Mouse (Mus musculus) limb, embryonic 10.5 days (tissue): ENCODE results near the gene Wnt5b. TPM values are rescaled to one million over a fixed set of nuclear protein-coding genes. Genes with fewer than 3 reads are reported as not detected.

Experiments used
- DNase-seq: peaks from one replicate; pipeline ENCODE4 v3.0.0-alpha.2; 2017; ENCODE audit warnings: low spot score
- H3K27ac ChIP-seq: fragments of 300-500 bp; sonication (generic); 2 replicates; pipeline ENCODE4 v1.5.1; 2016; ENCODE audit warnings: mild to moderate bottlenecking
- H3K27me3 ChIP-seq: fragments of 300-500 bp; sonication (generic); 2 replicates; pipeline ENCODE4 v1.6.1; 2016; ENCODE audit warnings: low read depth, mild to moderate bottlenecking; ENCODE audit not compliant: poor library complexity, severe bottlenecking
- H3K36me3 ChIP-seq: fragments of 300-500 bp; sonication (generic); 2 replicates; pipeline ENCODE4 v1.6.1; 2016; ENCODE audit warnings: mild to moderate bottlenecking, moderate library complexity
- H3K4me1 ChIP-seq: fragments of 300-500 bp; sonication (generic); 2 replicates; pipeline ENCODE4 v1.6.1; 2016
- H3K4me3 ChIP-seq: fragments of 300-500 bp; sonication (generic); 2 replicates; pipeline ENCODE4 v1.5.1; 2016; ENCODE audit warnings: mild to moderate bottlenecking, moderate library complexity
- H3K9me3 ChIP-seq: fragments of 300-500 bp; sonication (generic); replicated peaks from 2 replicates; pipeline ENCODE4 v1.6.1; 2016; ENCODE audit warnings: mild to moderate bottlenecking
- WGBS: fragments of 180-500 bp; shearing (Covaris S2); methylation state at CpG from one replicate; pipeline ENCODE4 v1.1.7; 2016; 5-methylcytosine and 5-hydroxymethylcytosine counted together
- polyA plus RNA-seq: library from polyadenylated mRNA; unstranded; fragments of >200 nt; fragmentation: Nextera tagmentation; extraction: Ambion mirVana; gene quantifications from 2 replicates; pipeline ENCODE4 v1.2.1, GENCODE M21; 2016

The Wnt5b gene
- polyA plus RNA-seq, 1 experiment from 2014 or later: 17.6 TPM

GRCm38 (mm10) chr6:119514085-119514484, 30.1 kb downstream of the Wnt5b start:
- WGBS: 95% methylated on average over 7 of the region's 7 CpGs

GRCm38 (mm10) chr6:119513452-119513851, 30.7 kb downstream of the Wnt5b start:
- no peaks in the 10 kb centered on the region for H3K27me3 ChIP-seq
- H3K36me3 ChIP-seq: peaks cover 11% of the 10 kb centered on the region; the same call in 1 of the 2 replicates
- H3K9me3 ChIP-seq: no peaks in the 10 kb centered on the region
- H3K4me1 ChIP-seq: 0 out of 2 replicates have a peak, but pooled peaks cover 3% of the 10 kb centered on the region
- no peak overlapping the region for H3K4me3 ChIP-seq
- no peak overlapping the region for H3K27ac ChIP-seq
- no peak for DNase-seq
- WGBS: 86% methylated on average over 5 of the region's 5 CpGs

More at GRCm38 (mm10) chr6:119514085-119514484, 30.1 kb downstream of the Wnt5b start:
- Histone ChIP-seq H3K36me3 (peaks cover 4% of the 10 kb centered on the region; the same call in 1 of the 2 replicates), H3K4me1 (0 out of 2 replicates have a peak, but pooled peaks cover 3% of the 10 kb centered on the region), H3K4me3 (no peak overlapping the region), H3K27me3 (no peaks in the 10 kb centered on the region), H3K27ac (no peak overlapping the region), H3K9me3 (no peaks in the 10 kb centered on the region)
- DNase-seq: no peak

GRCm38 (mm10) chr6:119512701-119513100, 31.4 kb downstream of the Wnt5b start:
- Histone ChIP-seq H3K27ac (no peak overlapping the region), H3K4me1 (0 out of 2 replicates have a peak, but pooled peaks cover 3% of the 10 kb centered on the region), H3K27me3 (no peaks in the 10 kb centered on the region), H3K9me3 (no peaks in the 10 kb centered on the region), H3K4me3 (no peak overlapping the region), H3K36me3 (peaks cover 15% of the 10 kb centered on the region; the same call in 1 of the 2 replicates)
- WGBS: 92% methylated on average over 11 of the region's 11 CpGs
- DNase-seq: no peak

GRCm38 (mm10) chr6:119509437-119510037, 34.6 kb downstream of the Wnt5b start:
- H3K4me3 ChIP-seq: no peak overlapping the region
- H3K4me1 ChIP-seq: peaks cover 9% of the 10 kb centered on the region; the same call in 1 of the 2 replicates
- peaks cover 20% of the 10 kb centered on the region for H3K36me3 ChIP-seq
- H3K27me3 ChIP-seq: no peaks in the 10 kb centered on the region
- DNase-seq: no peak
- H3K9me3 ChIP-seq: no peaks in the 10 kb centered on the region
- WGBS: 93% methylated on average over 13 of the region's 13 CpGs
- no peak overlapping the region for H3K27ac ChIP-seq

- DNase-seq: no peak
- Histone ChIP-seq H3K4me3 (no peak overlapping the region), H3K9me3 (no peaks in the 10 kb centered on the region), H3K27me3 (no peaks in the 10 kb centered on the region), H3K4me1 (peaks cover 9% of the 10 kb centered on the region; the same call in 1 of the 2 replicates), H3K27ac (no peak overlapping the region), H3K36me3 (peaks cover 20% of the 10 kb centered on the region)
- 91% methylated on average over 10 of the region's 10 CpGs for WGBS
These were observed 35.3 kb downstream of the Wnt5b start for GRCm38 (mm10) chr6:119508634-119509375.

- H3K27me3 ChIP-seq: no peaks in the 10 kb centered on the region
- 95% methylated on average over 6 of the region's 6 CpGs for WGBS
- H3K4me3 ChIP-seq: no peak overlapping the region
- H3K27ac ChIP-seq: no peak overlapping the region
- no peak for DNase-seq
- H3K36me3 ChIP-seq: peaks cover 20% of the 10 kb centered on the region
- H3K4me1 ChIP-seq: peaks cover 12% of the 10 kb centered on the region; the same call in 1 of the 2 replicates
- no peaks in the 10 kb centered on the region for H3K9me3 ChIP-seq
These were observed 35.9 kb downstream of the Wnt5b start for GRCm38 (mm10) chr6:119508221-119508620.

- Histone ChIP-seq H3K27ac (no peak overlapping the region), H3K4me1 (peaks cover 15% of the 10 kb centered on the region; the same call in 1 of the 2 replicates)
These were observed 38.5 kb downstream of the Wnt5b start for GRCm38 (mm10) chr6:119505525-119506225.

GRCm38 (mm10) chr6:119504756-119505155, 39.4 kb downstream of the Wnt5b start:
- Histone ChIP-seq H3K27me3 (no peaks in the 10 kb centered on the region), H3K4me1 (peaks cover 19% of the 10 kb centered on the region), H3K9me3 (no peaks in the 10 kb centered on the region), H3K36me3 (peaks cover 20% of the 10 kb centered on the region), H3K27ac (no peak overlapping the region), H3K4me3 (no peak overlapping the region)
- 92% methylated on average over 8 of the region's 8 CpGs for WGBS
- no peak for DNase-seq

More at GRCm38 (mm10) chr6:119505525-119506225, 38.5 kb downstream of the Wnt5b start:
- Histone ChIP-seq H3K27me3 (no peaks in the 10 kb centered on the region), H3K9me3 (no peaks in the 10 kb centered on the region), H3K36me3 (peaks cover 20% of the 10 kb centered on the region), H3K4me3 (no peak overlapping the region)
- WGBS: 85% methylated on average over 9 of the region's 9 CpGs
- DNase-seq: no peak

- H3K27ac ChIP-seq: no peak overlapping the region
- WGBS: 65% methylated on average over 9 of the region's 9 CpGs
- no peaks in the 10 kb centered on the region for H3K9me3 ChIP-seq
- no peak for DNase-seq
- H3K36me3 ChIP-seq: peaks cover 7% of the 10 kb centered on the region
- no peak overlapping the region for H3K4me3 ChIP-seq
- H3K27me3 ChIP-seq: no peaks in the 10 kb centered on the region
- peaks cover 28% of the 10 kb centered on the region for H3K4me1 ChIP-seq
These were observed 42.1 kb downstream of the Wnt5b start for GRCm38 (mm10) chr6:119502031-119502430.

- Histone ChIP-seq H3K27me3 (no peaks in the 10 kb centered on the region), H3K9me3 (no peaks in the 10 kb centered on the region), H3K4me1 (peaks cover 22% of the 10 kb centered on the region), H3K36me3 (peaks cover 2% of the 10 kb centered on the region; the same call in 1 of the 2 replicates), H3K4me3 (no peak overlapping the region), H3K27ac (no peak overlapping the region)
- WGBS: 74% methylated on average over 5 of the region's 5 CpGs
- no peak for DNase-seq
These were observed 44.1 kb downstream of the Wnt5b start for GRCm38 (mm10) chr6:119500086-119500485.

- H3K36me3 ChIP-seq: 0 out of 2 replicates have a peak, but pooled peaks cover 2% of the 10 kb centered on the region
- DNase-seq: no peak
- WGBS: 29% methylated on average over 5 of the region's 5 CpGs
- H3K27me3 ChIP-seq: no peaks in the 10 kb centered on the region
- no peak overlapping the region for H3K4me3 ChIP-seq
- H3K4me1 ChIP-seq: peaks cover 22% of the 10 kb centered on the region
- no peak overlapping the region for H3K27ac ChIP-seq
- H3K9me3 ChIP-seq: no peaks in the 10 kb centered on the region
These were observed 44.9 kb downstream of the Wnt5b start for GRCm38 (mm10) chr6:119499271-119499670.

- Histone ChIP-seq H3K9me3 (no peaks in the 10 kb centered on the region), H3K27ac (no peak overlapping the region), H3K36me3 (0 out of 2 replicates have a peak, but pooled peaks cover 2% of the 10 kb centered on the region), H3K4me1 (peaks cover 19% of the 10 kb centered on the region), H3K27me3 (no peaks in the 10 kb centered on the region), H3K4me3 (no peak overlapping the region)
- WGBS: 28% methylated on average over 7 of the region's 7 CpGs
- no peak for DNase-seq
These were observed 51.5 kb downstream of the Wnt5b start for GRCm38 (mm10) chr6:119492630-119493014.
